Comparison of ENCODE assay signal across 8 mouse cellular contexts in the genomic region with DNA sequence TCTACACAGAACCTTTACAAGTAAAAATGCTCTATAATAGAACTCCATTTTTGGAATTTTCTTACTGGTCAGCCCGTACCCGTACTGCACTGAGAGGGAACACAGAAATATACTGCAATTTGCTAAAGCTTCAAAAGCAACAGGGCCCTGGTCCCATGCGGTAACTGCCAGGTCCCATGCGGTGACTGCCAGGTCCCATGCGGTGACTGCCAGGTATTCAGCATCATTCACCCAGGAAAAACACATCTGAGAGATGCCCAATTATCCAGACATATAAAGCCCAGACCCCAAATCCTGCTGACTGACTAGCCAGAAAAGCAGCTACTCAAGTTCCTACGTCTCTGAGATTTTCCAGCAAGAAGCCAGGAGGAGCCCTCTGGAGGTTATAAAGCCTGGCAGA. TPM values are rescaled to one million over a fixed set of nuclear protein-coding genes. Genes with fewer than 3 reads are reported as not detected.
DNase-seq lines count a peak whose midpoint lies in the region; ATAC-seq and TF ChIP-seq lines count a peak whose summit lies in the region.

No protein-coding gene starts in this region.

- H3K36me3 ChIP-seq in lung, postnatal 0 days (ENCODE audit: insufficient read depth, low read length) = no peaks in the 10 kb centered on the region
- H3K36me3 ChIP-seq in limb, embryonic 13.5 days = peaks cover 2% of the 10 kb centered on the region
- H3K36me3 ChIP-seq in stomach, embryonic 16.5 days (ENCODE audit: control insufficient read depth, insufficient read depth, low read length) = no peaks in the 10 kb centered on the region

- peaks cover 16% of the 10 kb centered on the region for H3K4me1 ChIP-seq in cerebellum, adult 2 months (ENCODE audit: control insufficient read depth, insufficient read depth, low read length)
- peaks cover 30% of the 10 kb centered on the region for H3K4me1 ChIP-seq in lung, postnatal 0 days (ENCODE audit: insufficient read depth, low read depth, low read length)
- peaks cover 57% of the 10 kb centered on the region for H3K4me1 ChIP-seq in limb, embryonic 13.5 days
- H3K4me1 ChIP-seq in stomach, embryonic 16.5 days (ENCODE audit: control insufficient read depth, insufficient read depth, low read length) = peaks cover 41% of the 10 kb centered on the region

- H3K9ac ChIP-seq in lung, postnatal 0 days (replicated peaks; ENCODE audit: low read depth) = 0 out of 2 replicates have a peak overlapping the region, but pooled peaks have one; percentile 4
- peak overlapping the region; percentile 96 for H3K9ac ChIP-seq in limb, embryonic 13.5 days
- peak overlapping the region; percentile 97 for H3K9ac ChIP-seq in stomach, embryonic 16.5 days (ENCODE audit: low read length)

- DNase-seq in cerebellum, adult 2 months = peak; percentile 57 to 61
- DNase-seq in lung, postnatal 0 days (ENCODE audit: low spot score) = no peak
- DNase-seq in lung, postnatal 36 days = no peak
- DNase-seq in MN1 (ENCODE audit: low spot score) = no peak
- no peak for DNase-seq in kidney, postnatal 10 days

- TF ChIP-seq EP300 in lung, postnatal 0 days (IDR thresholded peaks at IDR 0.05) = no peak

- peak overlapping the region; percentile 67 for H3K4me3 ChIP-seq in cerebellum, adult 2 months (replicated peaks; ENCODE audit: insufficient read depth, low read depth, low read length)
- no peak overlapping the region for H3K4me3 ChIP-seq in lung, postnatal 0 days (ENCODE audit: low read depth, low read length)
- peak overlapping the region; percentile 91 for H3K4me3 ChIP-seq in limb, embryonic 13.5 days
- peak overlapping the region; percentile 94 for H3K4me3 ChIP-seq in stomach, embryonic 16.5 days (replicated peaks; ENCODE audit: low read length)

- ATAC-seq in cerebellum, adult (ENCODE audit: insufficient number of reproducible peaks, low FRiP score, low TSS enrichment) = no peak
- ATAC-seq in lung, postnatal 0 days = no peak
- no peak for ATAC-seq in limb, embryonic 13.5 days (ENCODE audit: low FRiP score, low read depth)
- ATAC-seq in stomach, embryonic 16.5 days (ENCODE audit: insufficient read depth, low FRiP score) = no peak

- no peak for TF ChIP-seq CTCF in cerebellum, adult 2 months (IDR thresholded peaks at IDR 0.05; ENCODE audit: borderline replicate concordance, insufficient read depth, low read depth, low read length)
- TF ChIP-seq CTCF in lung, postnatal 0 days (IDR thresholded peaks at IDR 0.05) = no peak

- H3K9me3 ChIP-seq in lung, postnatal 0 days (ENCODE audit: low read length) = no peaks in the 10 kb centered on the region
- no peaks in the 10 kb centered on the region for H3K9me3 ChIP-seq in limb, embryonic 13.5 days
- no peaks in the 10 kb centered on the region for H3K9me3 ChIP-seq in stomach, embryonic 16.5 days (replicated peaks; ENCODE audit: control insufficient read depth, low read length)

- H3K27ac ChIP-seq in cerebellum, adult 2 months (ENCODE audit: insufficient read depth, low read length) = no peak overlapping the region
- H3K27ac ChIP-seq in lung, postnatal 0 days (ENCODE audit: low read length) = no peak overlapping the region
- no peak overlapping the region for H3K27ac ChIP-seq in limb, embryonic 13.5 days
- peak overlapping the region; percentile 56; the same call in 1 of the 2 replicates for H3K27ac ChIP-seq in stomach, embryonic 16.5 days (ENCODE audit: low read length)

- no peak for TF ChIP-seq POLR2A in cerebellum, adult 2 months (IDR thresholded peaks at IDR 0.05; ENCODE audit: borderline replicate concordance, insufficient read depth, low read length)

- no peaks in the 10 kb centered on the region for H3K27me3 ChIP-seq in cerebellum, adult 2 months (ENCODE audit: control insufficient read depth, insufficient read depth, low read length)
- H3K27me3 ChIP-seq in lung, postnatal 0 days (replicated peaks; ENCODE audit: insufficient read depth, low read length) = no peaks in the 10 kb centered on the region
- no peaks in the 10 kb centered on the region for H3K27me3 ChIP-seq in limb, embryonic 13.5 days
- no peaks in the 10 kb centered on the region for H3K27me3 ChIP-seq in stomach, embryonic 16.5 days (ENCODE audit: control insufficient read depth, insufficient read depth, low read length)

- 9% methylated on average over 6 of the region's 6 CpGs for WGBS in cerebellum, adult 2 months
- 78% methylated on average over 6 of the region's 6 CpGs for WGBS in lung, postnatal 0 days
- 76% methylated on average over 6 of the region's 6 CpGs for WGBS in limb, embryonic 13.5 days
- WGBS in stomach, embryonic 16.5 days = 78% methylated on average over 6 of the region's 6 CpGs

- peak overlapping the region; percentile 66 for H3K4me2 ChIP-seq in lung, postnatal 0 days (replicated peaks; ENCODE audit: low read depth, low read length)
- H3K4me2 ChIP-seq in limb, embryonic 13.5 days (replicated peaks) = peak overlapping the region; percentile 86
- H3K4me2 ChIP-seq in stomach, embryonic 16.5 days (ENCODE audit: low read depth, low read length) = peak overlapping the region; percentile 80

RNA-seq across cellular contexts. Expression of a gene that starts 3.1 kb away (rescaled TPM):
- 43.8 and 45.0 TPM in 2 replicates for polyA plus RNA-seq in cerebellum, adult 2 months (2012; rRNA removed)
- polyA plus RNA-seq in lung, postnatal 0 days (2015; fragmentation: Nextera tagmentation; extraction: Ambion mirVana) = 12.7 and 13.9 TPM in 2 replicates
- 24.8 and 26.7 TPM in 2 replicates for polyA plus RNA-seq in limb, embryonic 13.5 days (2015; fragmentation: Nextera tagmentation; extraction: Ambion mirVana)
- 16.1 and 16.6 TPM in 2 replicates for polyA plus RNA-seq in stomach, embryonic 16.5 days (2015; fragmentation: Nextera tagmentation; extraction: Ambion mirVana)

RNA-seq across cellular contexts. Expression of a gene that starts 6.0 kb away (rescaled TPM):
- 52.5 and 59.5 TPM in 2 replicates for polyA plus RNA-seq in cerebellum, adult 2 months (2012; rRNA removed)
- polyA plus RNA-seq in lung, postnatal 0 days (2015; fragmentation: Nextera tagmentation; extraction: Ambion mirVana) = 16.9 and 17.9 TPM in 2 replicates
- 37.1 and 40.8 TPM in 2 replicates for polyA plus RNA-seq in limb, embryonic 13.5 days (2015; fragmentation: Nextera tagmentation; extraction: Ambion mirVana)
- polyA plus RNA-seq in stomach, embryonic 16.5 days (2015; fragmentation: Nextera tagmentation; extraction: Ambion mirVana) = 24.0 and 24.6 TPM in 2 replicates

RNA-seq across cellular contexts. Expression of a gene that starts 14.0 kb away (rescaled TPM):
- 99.9 and 106 TPM in 2 replicates for polyA plus RNA-seq in cerebellum, adult 2 months (2012; rRNA removed)
- polyA plus RNA-seq in lung, postnatal 0 days (2015; fragmentation: Nextera tagmentation; extraction: Ambion mirVana) = 167 and 168 TPM in 2 replicates
- 221 and 226 TPM in 2 replicates for polyA plus RNA-seq in limb, embryonic 13.5 days (2015; fragmentation: Nextera tagmentation; extraction: Ambion mirVana)
- polyA plus RNA-seq in stomach, embryonic 16.5 days (2015; fragmentation: Nextera tagmentation; extraction: Ambion mirVana) = 231 and 236 TPM in 2 replicates

RNA-seq across cellular contexts. Expression of a gene that starts 25.6 kb away (rescaled TPM):
- 30.3 and 32.3 TPM in 2 replicates for polyA plus RNA-seq in cerebellum, adult 2 months (2012; rRNA removed)
- 43.5 and 45.3 TPM in 2 replicates for polyA plus RNA-seq in lung, postnatal 0 days (2015; fragmentation: Nextera tagmentation; extraction: Ambion mirVana)
- polyA plus RNA-seq in limb, embryonic 13.5 days (2015; fragmentation: Nextera tagmentation; extraction: Ambion mirVana) = 55.1 and 59.5 TPM in 2 replicates
- 48.0 and 48.1 TPM in 2 replicates for polyA plus RNA-seq in stomach, embryonic 16.5 days (2015; fragmentation: Nextera tagmentation; extraction: Ambion mirVana)

RNA-seq across cellular contexts. Expression of a gene that starts 25.9 kb away (rescaled TPM):
- 8.5 and 9.5 TPM in 2 replicates for polyA plus RNA-seq in cerebellum, adult 2 months (2012; rRNA removed)
- 1.2 and 1.3 TPM in 2 replicates for polyA plus RNA-seq in lung, postnatal 0 days (2015; fragmentation: Nextera tagmentation; extraction: Ambion mirVana)
- polyA plus RNA-seq in limb, embryonic 13.5 days (2015; fragmentation: Nextera tagmentation; extraction: Ambion mirVana) = 1.4 and 2.2 TPM in 2 replicates
- polyA plus RNA-seq in stomach, embryonic 16.5 days (2015; fragmentation: Nextera tagmentation; extraction: Ambion mirVana) = 0.92 and 1.1 TPM in 2 replicates

Comparison
In these comparisons a context has a peak if more than half of its experiments do, and no peak if none do; other contexts are left out.
1. DNase-seq: peak in cerebellum, adult 2 months (2 of 2); none in lung, postnatal 0 days (single experiment), lung, postnatal 36 days (single experiment), MN1 (single experiment) and kidney, postnatal 10 days (single experiment).
2. H3K9ac ChIP-seq: peak in every context shown above with its lines; median percentile 97 in stomach, embryonic 16.5 days; 96 in limb, embryonic 13.5 days; 4 in lung, postnatal 0 days.
3. Peak in every context shown above with its lines, with median percentiles within 50 percentile points of each other: H3K4me2 ChIP-seq.